Mouse (Mus musculus) MEL (cell line): ENCODE measurements around the gene Unc5cl. TPM values are rescaled to one million over a fixed set of nuclear protein-coding genes. Genes with fewer than 3 reads are reported as not detected.

Source experiments
- DNase-seq: peaks from one replicate; pipeline ENCODE4 v3.0.0; 2011; ENCODE audit warnings: low read depth, low spot score
- H3K27ac ChIP-seq: 2 replicates; pipeline ENCODE4 v1.5.1; 2012; ENCODE audit warnings: low read depth, mild to moderate bottlenecking, control low read depth, low read length, moderate library complexity; ENCODE audit not compliant: control insufficient read depth
- H3K27me3 ChIP-seq, 2 experiments: fragments of 150-350 bp in 1 of 2; sonication (generic) in 1 of 2; 2 replicates each; pipeline ENCODE4 v1.6.1; 2012; ENCODE audit warnings: low read length in 2 of 2, mild to moderate bottlenecking in 2 of 2, improper control_type of control experiment in 1 of 2, moderate library complexity in 1 of 2; ENCODE audit not compliant: insufficient read depth in 2 of 2, control insufficient read depth in 1 of 2
- H3K36me3 ChIP-seq, 2 experiments: 2 replicates each; pipeline ENCODE4 v1.6.1; 2012 to 2014; ENCODE audit warnings: low read length in 2 of 2, improper control_type of control experiment in 1 of 2, inconsistent platforms in 1 of 2, mild to moderate bottlenecking in 1 of 2; ENCODE audit not compliant: insufficient read depth in 2 of 2, control insufficient read depth in 1 of 2
- H3K4me1 ChIP-seq, 2 experiments: fragments of 150-350 bp in 1 of 2; sonication (generic) in 1 of 2; 2 replicates each; pipeline ENCODE4 v1.6.1; 2012; ENCODE audit warnings: low read length in 2 of 2, improper control_type of control experiment in 1 of 2, mild to moderate bottlenecking in 1 of 2; ENCODE audit not compliant: insufficient read depth in 2 of 2, control insufficient read depth in 1 of 2
- H3K4me3 ChIP-seq, 2 experiments: fragments of 150-350 bp in 1 of 2; sonication (generic) in 1 of 2; 2 replicates each; pipeline ENCODE4 v1.5.1; 2012; ENCODE audit warnings: low read depth in 2 of 2, low read length in 2 of 2, mild to moderate bottlenecking in 2 of 2, moderate library complexity in 2 of 2, control low read depth in 1 of 2, improper control_type of control experiment in 1 of 2; ENCODE audit not compliant: control insufficient read depth in 1 of 2, insufficient read depth in 1 of 2
- H3K79me2 ChIP-seq: 2 replicates; pipeline ENCODE4 v1.6.1; 2012; ENCODE audit warnings: mild to moderate bottlenecking, low read length, moderate library complexity; ENCODE audit not compliant: control insufficient read depth, poor library complexity, insufficient read depth
- H3K9ac ChIP-seq: 2 replicates; pipeline ENCODE4 v1.6.1; 2012; ENCODE audit warnings: low read depth, mild to moderate bottlenecking, control low read depth, low read length, moderate library complexity; ENCODE audit not compliant: control insufficient read depth, poor library complexity, severe bottlenecking
- H3K9me3 ChIP-seq: fragments of 150-350 bp; sonication (generic); replicated peaks from 2 replicates; pipeline ENCODE4 v1.6.1; 2012; ENCODE audit warnings: mild to moderate bottlenecking, low read length, improper control_type of control experiment, moderate library complexity; ENCODE audit not compliant: insufficient read depth
- CHD1 ChIP-seq: IDR thresholded peaks from 2 replicates; pipeline ENCODE4 v1.6.1; 2012; ENCODE audit warnings: low read depth, mild to moderate bottlenecking, inconsistent platforms, low read length, improper control_type of control experiment
- E2F4 ChIP-seq: IDR thresholded peaks from 2 replicates; pipeline ENCODE4 v1.6.1; 2011; ENCODE audit warnings: low read depth, low read length, improper control_type of control experiment, borderline replicate concordance
- ELF1 ChIP-seq: IDR thresholded peaks from 2 replicates; pipeline ENCODE4 v1.6.1; 2014; ENCODE audit warnings: low read depth, mild to moderate bottlenecking, inconsistent platforms, low read length, improper control_type of control experiment, moderate library complexity
- ETS1 ChIP-seq: IDR thresholded peaks from 2 replicates; pipeline ENCODE4 v1.6.1; 2012; ENCODE audit warnings: low read depth, mild to moderate bottlenecking, inconsistent platforms, low read length, improper control_type of control experiment, moderate library complexity
- HCFC1 ChIP-seq: IDR thresholded peaks from 2 replicates; pipeline ENCODE4 v1.6.1; 2012; ENCODE audit warnings: low read depth, mild to moderate bottlenecking, inconsistent platforms, low read length, improper control_type of control experiment, moderate library complexity
- JUND ChIP-seq: IDR thresholded peaks from 2 replicates; pipeline ENCODE4 v1.6.1; 2011; ENCODE audit warnings: low read depth, mild to moderate bottlenecking, improper control_type of control experiment, low read length
- KAT2A ChIP-seq: conservative IDR thresholded peaks from 2 replicates; pipeline ENCODE4 v1.6.1; 2012; ENCODE audit warnings: low read depth, low read length, improper control_type of control experiment, inconsistent platforms
- MAFK ChIP-seq: IDR thresholded peaks from 2 replicates; pipeline ENCODE4 v1.6.1; 2011; ENCODE audit warnings: low read depth, mild to moderate bottlenecking, low read length, improper control_type of control experiment, borderline replicate concordance
- MAX ChIP-seq: IDR thresholded peaks from 2 replicates; pipeline ENCODE4 v1.6.1; 2011; ENCODE audit warnings: low read length, improper control_type of control experiment
- MAZ ChIP-seq: IDR thresholded peaks from 2 replicates; pipeline ENCODE4 v1.6.1; 2012; ENCODE audit warnings: low read depth, mild to moderate bottlenecking, inconsistent platforms, low read length, improper control_type of control experiment
- MYB ChIP-seq: IDR thresholded peaks from 2 replicates; pipeline ENCODE4 v1.6.1; 2011; ENCODE audit warnings: mild to moderate bottlenecking, low read depth, low read length, improper control_type of control experiment
- MYC ChIP-seq: IDR thresholded peaks from 2 replicates; pipeline ENCODE4 v1.6.1; 2011; ENCODE audit warnings: low read depth, mild to moderate bottlenecking, low read length, improper control_type of control experiment, moderate library complexity
- NELFE ChIP-seq: IDR thresholded peaks from 2 replicates; pipeline ENCODE4 v1.6.1; 2011; ENCODE audit warnings: low read depth, low read length, improper control_type of control experiment
- NRF1 ChIP-seq: IDR thresholded peaks from 2 replicates; pipeline ENCODE4 v1.6.1; 2014; ENCODE audit warnings: low read depth, mild to moderate bottlenecking, inconsistent platforms, low read length, improper control_type of control experiment, moderate library complexity; ENCODE audit not compliant: poor library complexity, insufficient read depth, severe bottlenecking
- POLR2A ChIP-seq, 2 experiments: IDR thresholded peaks; 2 replicates each; pipeline ENCODE4 v1.6.1; 2011 to 2012; ENCODE audit warnings: low read length in 2 of 2, mild to moderate bottlenecking in 2 of 2, control low read depth in 1 of 2, improper control_type of control experiment in 1 of 2, low read depth in 1 of 2, moderate library complexity in 1 of 2; ENCODE audit not compliant: control insufficient read depth in 1 of 2, insufficient read depth in 1 of 2, poor library complexity in 1 of 2
- POLR2AphosphoS2 ChIP-seq: IDR thresholded peaks from 2 replicates; pipeline ENCODE4 v1.6.1; 2011; ENCODE audit warnings: low read length, improper control_type of control experiment
- SIN3A ChIP-seq: IDR thresholded peaks from 2 replicates; pipeline ENCODE4 v1.6.1; 2012; ENCODE audit warnings: low read length, improper control_type of control experiment, inconsistent platforms
- TAL1 ChIP-seq: IDR thresholded peaks from 2 replicates; pipeline ENCODE4 v1.6.1; 2012; ENCODE audit warnings: mild to moderate bottlenecking, inconsistent platforms, low read length, moderate library complexity, mixed read lengths
- TBP ChIP-seq: IDR thresholded peaks from 2 replicates; pipeline ENCODE4 v1.8.0; 2011; ENCODE audit warnings: low read depth, low read length, improper control_type of control experiment
- TCF12 ChIP-seq: IDR thresholded peaks from 2 replicates; pipeline ENCODE4 v1.6.1; 2014; ENCODE audit warnings: low read depth, mild to moderate bottlenecking, inconsistent platforms, low read length, improper control_type of control experiment, moderate library complexity
- USF2 ChIP-seq, 2 experiments: IDR thresholded peaks; 2 replicates each; pipeline ENCODE4 v1.6.1; 2011 to 2012; ENCODE audit warnings: improper control_type of control experiment in 2 of 2, low read length in 2 of 2, borderline replicate concordance in 1 of 2, inconsistent platforms in 1 of 2, low read depth in 1 of 2, mild to moderate bottlenecking in 1 of 2; ENCODE audit not compliant: insufficient read depth in 1 of 2
- ZMIZ1 ChIP-seq: IDR thresholded peaks from 2 replicates; pipeline ENCODE4 v1.6.1; 2012; ENCODE audit warnings: low read depth, mild to moderate bottlenecking, inconsistent platforms, low read length, improper control_type of control experiment, moderate library complexity
- ZNF384 ChIP-seq: IDR thresholded peaks from 2 replicates; pipeline ENCODE4 v1.6.1; 2012; ENCODE audit warnings: low read depth, mild to moderate bottlenecking, inconsistent platforms, low read length, improper control_type of control experiment
- polyA plus RNA-seq, 2 experiments: library from polyadenylated mRNA; stranded (reverse) in 1 of 2; unstranded in 1 of 2; fragments of >175 nt in 1 of 2; fragments of >200 nt in 1 of 2; gene quantifications; 2 replicates each; pipeline versions ENCODE4 v1.2.1 to v1.2.4; 2012; ENCODE audit warnings: low replicate concordance in 2 of 2, low read depth in 1 of 2; ENCODE audit not compliant: insufficient read length in 2 of 2, insufficient read depth in 1 of 2, missing spikeins in 1 of 2
- total RNA-seq: library from RNA; depleted of rRNA; stranded (reverse); fragments of 300-350 nt; gene quantifications from 2 replicates; pipeline ENCODE4 v1.2.3, GENCODE M21; 2012

Gene Unc5cl
- total and polyA plus RNA-seq, 3 experiments, result 4.7 to 7.7 TPM; not detected in 1

DNA sequence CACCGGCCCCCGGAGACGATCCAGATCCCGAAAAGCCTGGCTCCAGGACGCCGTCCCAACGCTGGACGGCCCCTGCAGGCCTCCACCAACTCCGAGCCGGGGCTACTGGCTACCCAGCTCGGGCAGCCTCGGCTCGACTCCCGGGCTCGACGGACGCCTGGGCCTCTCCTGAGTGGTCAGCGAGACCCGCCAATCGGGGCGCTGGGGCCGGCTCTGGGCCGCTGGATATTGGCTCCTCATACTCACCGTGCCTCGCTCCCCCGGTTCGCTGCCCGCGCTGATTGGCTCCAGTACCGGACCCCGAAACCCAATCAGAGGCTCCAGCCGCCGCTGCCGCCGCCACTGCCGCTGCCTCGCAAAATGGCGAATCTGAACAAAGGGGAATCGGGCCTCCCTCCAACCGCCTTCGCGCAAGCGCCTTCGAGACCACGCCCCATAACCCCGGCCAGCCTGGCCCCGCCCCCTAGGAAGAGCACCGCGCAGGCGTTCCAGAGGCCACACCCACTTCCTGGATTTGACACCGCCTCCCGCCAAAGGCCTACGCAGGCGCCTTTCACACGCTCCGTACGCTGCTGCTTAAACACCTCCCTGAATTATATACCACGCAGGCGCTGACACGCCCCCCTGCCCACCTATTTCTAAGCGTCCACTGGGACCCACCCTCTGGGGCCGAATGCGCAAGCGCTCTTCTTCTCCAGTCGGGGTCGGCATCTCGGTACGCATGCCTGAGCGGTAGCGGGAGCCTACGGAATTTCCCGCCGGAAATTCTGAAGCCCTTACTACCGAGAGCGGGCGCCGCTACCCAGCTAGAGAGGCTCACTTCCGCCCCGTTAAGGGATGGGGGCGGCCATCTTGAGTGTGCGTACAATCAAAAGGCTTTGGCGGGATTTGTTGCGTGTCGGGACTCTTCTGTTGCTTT, 45.1 kb upstream of the Unc5cl start, which contains the start of the genes Nfya and Oard1:
Gene Nfya (minus strand): TSS at position 527 of the 919 bp plus-strand sequence.
Gene Oard1 (plus strand): TSS at position 635 of the 919 bp plus-strand sequence.
- peaks cover 7 to 19% of the 10 kb centered on the region in 2 experiments for H3K4me1 ChIP-seq
- H3K36me3 ChIP-seq, result peaks cover 2 to 42% of the 10 kb centered on the region in 2 experiments; a peak in 3 of 4 replicates
- peak within 1 kb of the TSS; percentile 71 to 84 for H3K4me3 ChIP-seq
- H3K27ac ChIP-seq, result peak within 1 kb of the TSS; percentile 100
- peak; percentile 99 for DNase-seq
- peaks cover 55% of the 10 kb centered on the region for H3K79me2 ChIP-seq
- H3K27me3 ChIP-seq, result no peaks in the 10 kb centered on the region
- no peak for TF ChIP-seq MAFK
- no peak for TF ChIP-seq POLR2AphosphoS2
- TF ChIP-seq SIN3A, result peak; percentile 90; the same call in 1 of the 2 replicates
- peak; percentile 37 to 85; a peak in 2 of 4 replicates for TF ChIP-seq POLR2A (IDR thresholded peaks at IDR 0.05; ENCODE audit: control insufficient read depth in 1 of 2, insufficient read depth in 1 of 2, low read depth in 1 of 2, low read length in 2 of 2, poor library complexity in 1 of 2)
- no peak for TF ChIP-seq ETS1
- TF ChIP-seq ZMIZ1, result 0 out of 2 replicates have a peak, but pooled peaks have one; percentile 41
- TF ChIP-seq NRF1, result peak; percentile 91
- TF ChIP-seq CHD1, result no peak; the same call in 1 of the 2 replicates
- TF ChIP-seq ZNF384, result no peak
- peak; percentile 95 for TF ChIP-seq ELF1
- TF ChIP-seq HCFC1, result peak; percentile 90
- TF ChIP-seq NELFE, result peak; percentile 50; the same call in 1 of the 2 replicates
- TF ChIP-seq JUND, result no peak
- peak; percentile 74 for TF ChIP-seq TBP
- 0 out of 2 replicates have a peak, but pooled peaks have one; percentile 87 for TF ChIP-seq MYC
- peak; percentile 52 for TF ChIP-seq TCF12
- TF ChIP-seq MAX, result peak; percentile 81
- peak; percentile 70; the same call in 1 of the 2 replicates for TF ChIP-seq KAT2A
- 0 out of 2 replicates have a peak, but pooled peaks have one; percentile 19 for TF ChIP-seq MYB
- 0 out of 2 replicates have a peak, but pooled peaks have one; percentile 61 for TF ChIP-seq MAZ
- no peak for TF ChIP-seq TAL1
- no peak for TF ChIP-seq USF2 (IDR thresholded peaks at IDR 0.05; ENCODE audit: borderline replicate concordance in 1 of 2, insufficient read depth in 1 of 2, low read depth in 1 of 2, low read length in 2 of 2)
- peak; percentile 96 for TF ChIP-seq E2F4
- H3K9ac ChIP-seq, result peak within 1 kb of the TSS; percentile 98
- no peaks in the 10 kb centered on the region for H3K9me3 ChIP-seq
